Mouse (Mus musculus) bone marrow, adult 2 months (tissue): ENCODE measurements around the gene Srcin1.

Experiments
- CTCF ChIP-seq: fragments of 200-500 bp; IDR thresholded peaks from 2 replicates; pipeline ENCODE4 v1.5.1; 2011; ENCODE audit warnings: low read length, control low read depth; ENCODE audit not compliant: control insufficient read depth, insufficient read depth
- POLR2A ChIP-seq: fragments of 200-500 bp; IDR thresholded peaks from 2 replicates; pipeline ENCODE4 v1.6.1; 2011; ENCODE audit warnings: low read depth, mild to moderate bottlenecking, control low read depth, low read length, borderline replicate concordance; ENCODE audit not compliant: control insufficient read depth

DNA sequence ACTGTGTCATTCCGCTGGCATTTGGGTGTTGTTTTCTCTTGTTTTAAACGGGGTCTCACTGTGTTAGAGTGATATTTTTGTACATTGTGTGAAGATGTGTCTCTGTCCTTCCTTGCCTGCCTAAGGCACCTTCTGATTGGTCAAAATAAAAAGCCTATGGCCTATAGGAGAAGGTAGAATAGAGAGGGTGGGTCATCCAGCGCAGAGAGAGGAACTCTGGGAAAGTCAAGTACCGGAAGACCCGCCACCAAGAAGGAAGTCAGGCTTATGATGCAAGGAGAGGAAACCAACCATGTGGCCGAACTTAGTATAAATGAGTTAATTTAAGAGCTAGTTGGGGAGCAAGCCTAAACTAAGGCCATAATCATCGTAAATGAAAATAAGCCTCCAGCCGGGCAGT, 23.1 kb upstream of the Srcin1 start:
- TF ChIP-seq POLR2A (no peak), CTCF (no peak)
